Mouse (Mus musculus) frontal cortex, adult (tissue): ENCODE results near the gene Olfr469.
A peak's percentile ranks its signal among the peaks of the same experiment; 100 is the strongest.
"Not testable (repeated sequence)": the region's sequence is repeated elsewhere in the genome, so short reads cannot be mapped to it uniquely, and the experiment has no call there.

Experiments used
- ATAC-seq: cut with Nextera tagmentation; 2 replicates; pipeline ENCODE4 v1.9.2; 2017; ENCODE audit warnings: mild to moderate bottlenecking, moderate library complexity, mixed read lengths; ENCODE audit not compliant: low TSS enrichment

Olfr469 gene

GRCm38 (mm10) chr7:107825441-107825840 is at the start of gene Olfr469:
Gene Olfr469, minus strand, starts transcription at chr7:107825541.
- not testable (repeated sequence) for ATAC-seq

GRCm38 (mm10) chr7:107847390-107847789 is 22.0 kb upstream of the Olfr469 start, which contains the start of gene Olfr470:
Gene Olfr470, minus strand, starts transcription at chr7:107847490.
- not testable (repeated sequence) for ATAC-seq

- ATAC-seq: no peak
Measured at GRCm38 (mm10) chr7:107841719-107842118, 16.4 kb upstream of the Olfr469 start.

DNA sequence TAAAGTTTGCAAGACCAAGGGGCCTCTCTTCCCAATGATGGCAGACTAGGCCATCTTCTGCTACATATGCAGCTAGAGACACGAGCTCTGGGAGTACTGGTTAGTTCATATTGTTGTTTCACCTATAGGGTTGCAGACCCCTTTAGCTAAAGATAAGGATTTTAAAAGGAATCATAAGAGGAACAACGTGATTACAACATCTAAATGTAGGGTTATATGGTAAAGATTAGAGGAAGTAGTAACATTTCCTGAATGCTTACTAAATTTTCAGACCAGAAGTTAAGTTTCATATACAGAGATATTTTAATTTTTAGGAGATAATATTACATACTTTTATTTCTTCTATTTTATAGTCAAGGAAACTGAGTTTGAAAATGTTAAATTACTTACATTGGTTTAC is 1.5 kb downstream of the Olfr469 start:
- ATAC-seq: not testable (repeated sequence)

DNA sequence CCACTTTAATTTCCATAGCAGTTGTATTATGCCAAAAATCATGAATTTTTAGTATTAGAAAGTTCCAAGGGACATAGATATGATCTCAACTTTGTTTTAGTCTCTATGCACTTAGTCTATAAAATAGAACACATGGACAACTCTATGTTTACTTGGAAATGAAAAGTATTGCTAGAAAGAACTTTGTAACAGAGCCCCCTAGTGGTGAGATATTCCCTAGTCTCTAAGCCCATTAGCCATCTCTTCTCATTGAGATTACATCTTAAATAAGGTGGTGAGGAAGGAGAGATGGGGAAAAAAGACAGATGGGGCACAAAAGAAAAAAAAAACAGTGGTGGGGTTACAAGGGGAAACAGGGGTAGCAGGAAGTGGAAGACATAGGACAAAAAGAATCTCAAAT is 5.9 kb downstream of the Olfr469 start:
- ATAC-seq: no peak

- ATAC-seq: no peak
Measured at GRCm38 (mm10) chr7:107811963-107812362, 13.4 kb downstream of the Olfr469 start, which contains the start of gene Olfr467. Gene Olfr467, plus strand, starts transcription at chr7:107812263.

DNA sequence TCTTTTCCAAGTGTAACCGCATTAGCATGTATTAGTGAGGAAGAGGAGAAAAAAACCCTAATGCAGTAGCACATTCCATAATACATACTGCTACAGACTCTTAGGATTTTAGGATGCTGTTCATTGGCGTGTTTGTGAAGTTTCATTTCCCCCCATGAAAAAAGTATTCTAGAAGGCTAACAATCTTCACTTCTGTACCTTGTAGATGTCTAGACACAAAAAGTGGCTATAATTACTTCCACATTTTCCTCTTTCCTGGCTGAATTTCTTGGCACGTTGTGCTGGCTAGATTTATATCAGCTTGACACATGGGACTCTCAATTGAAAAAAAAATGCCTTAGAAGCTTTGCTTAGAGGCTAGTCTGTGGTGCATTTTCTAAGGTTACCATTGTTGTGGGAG is 23.2 kb downstream of the Olfr469 start:
- ATAC-seq: no peak

DNA sequence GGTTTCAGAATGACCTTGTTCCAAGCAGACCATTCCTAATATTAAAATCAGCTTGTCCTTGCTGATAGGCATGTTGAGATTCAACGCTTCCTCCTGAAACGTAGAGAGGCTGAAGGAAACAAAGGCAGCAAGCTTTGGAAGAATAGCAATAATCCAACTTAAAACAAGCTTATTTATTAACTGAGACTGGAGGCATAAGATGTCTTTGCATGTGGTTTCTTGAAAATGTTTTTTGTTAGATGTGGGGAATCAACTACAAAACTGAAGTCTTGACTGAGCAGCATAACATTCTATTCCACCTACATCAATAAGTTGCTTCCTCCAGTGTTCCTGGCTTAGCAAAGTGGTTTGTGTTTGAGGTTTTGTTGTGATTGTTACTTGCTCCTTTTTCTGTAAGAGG is 24.2 kb downstream of the Olfr469 start, which contains the start of gene Ovch2:
Gene Ovch2 (minus strand): TSS at position 101 of the 400 bp plus-strand sequence.
- ATAC-seq: no peak

DNA sequence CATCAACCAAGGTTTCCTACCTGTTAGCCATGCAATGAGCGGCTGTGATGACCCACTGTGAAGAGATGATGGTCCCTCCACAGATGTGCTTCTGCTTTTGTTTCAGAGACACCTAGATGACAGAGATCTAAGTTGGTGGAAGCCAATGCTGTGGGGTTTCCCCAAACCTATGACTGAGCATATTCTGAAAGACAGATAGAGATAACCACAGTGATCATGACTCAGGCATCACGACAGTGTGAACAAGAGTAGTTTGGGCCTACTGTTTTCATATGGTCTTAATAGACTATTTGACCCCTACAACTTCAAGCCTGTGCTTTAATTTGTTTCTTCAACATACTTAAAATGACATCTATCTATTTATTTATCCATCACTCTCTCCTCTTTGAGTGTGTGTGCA is 28.8 kb downstream of the Olfr469 start:
- no peak for ATAC-seq

- peak; percentile 83 for ATAC-seq
Measured at GRCm38 (mm10) chr7:107787977-107788620, 37.2 kb downstream of the Olfr469 start.

GRCm38 (mm10) chr7:107779611-107780010 is 45.7 kb downstream of the Olfr469 start:
- no peak; the same call in 1 of the 2 replicates for ATAC-seq

- ATAC-seq: no peak
Measured at GRCm38 (mm10) chr7:107778216-107778615, 47.1 kb downstream of the Olfr469 start.

DNA sequence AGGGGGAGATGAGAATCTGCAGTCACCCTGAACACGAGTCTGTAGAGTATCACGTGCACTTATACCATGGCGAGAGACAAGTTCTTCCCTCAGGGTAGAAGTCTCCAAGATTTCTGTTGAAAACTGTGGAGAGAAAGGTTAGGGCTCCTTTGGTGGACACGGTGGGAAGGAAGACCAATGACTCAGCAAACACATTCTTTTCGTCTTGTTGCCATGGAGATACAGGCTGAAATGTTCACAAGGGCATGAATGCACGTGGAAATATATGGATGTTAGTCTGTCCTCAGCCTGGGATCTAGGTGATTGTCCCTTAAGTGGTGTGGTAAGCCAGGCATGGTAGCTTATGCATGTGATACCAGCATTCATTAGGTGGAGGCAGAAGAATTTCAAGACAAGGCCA is 54.5 kb downstream of the Olfr469 start:
- no peak for ATAC-seq
